Mouse (Mus musculus) midbrain, embryonic 15.5 days (tissue): ENCODE measurements around the gene Gm21190. TPM values are rescaled to one million over a fixed set of nuclear protein-coding genes. Genes with fewer than 3 reads are reported as not detected.
"Not testable (repeated sequence)": the region's sequence is repeated elsewhere in the genome, so short reads cannot be mapped to it uniquely, and the experiment has no call there.

Experiments used
- ATAC-seq: fragments of 200-750 bp; cut with Nextera tagmentation; replicated peaks from 2 replicates; pipeline ENCODE4 v1.8.0; 2017; ENCODE audit warnings: moderate TSS enrichment
- H3K27ac ChIP-seq: fragments of 300-500 bp; sonication (generic); 2 replicates; pipeline ENCODE4 v1.5.1; 2015; ENCODE audit warnings: mild to moderate bottlenecking, inconsistent platforms
- H3K27me3 ChIP-seq: fragments of 300-500 bp; sonication (generic); replicated peaks from 2 replicates; pipeline ENCODE4 v1.6.1; 2015; ENCODE audit warnings: inconsistent platforms
- H3K36me3 ChIP-seq: fragments of 300-500 bp; sonication (generic); replicated peaks from 2 replicates; pipeline ENCODE4 v1.6.1; 2015; ENCODE audit warnings: inconsistent platforms
- H3K4me1 ChIP-seq: fragments of 300-500 bp; sonication (generic); 2 replicates; pipeline ENCODE4 v1.6.1; 2015; ENCODE audit warnings: inconsistent platforms
- H3K4me2 ChIP-seq: fragments of 300-500 bp; sonication (generic); 2 replicates; pipeline ENCODE4 v1.6.1; 2015; ENCODE audit warnings: inconsistent platforms, mild to moderate bottlenecking, moderate library complexity
- H3K4me3 ChIP-seq: fragments of 300-500 bp; sonication (generic); 2 replicates; pipeline ENCODE4 v1.5.1; 2015; ENCODE audit warnings: mild to moderate bottlenecking, inconsistent platforms
- H3K9ac ChIP-seq: fragments of 300-500 bp; sonication (generic); 2 replicates; pipeline ENCODE4 v1.6.1; 2015; ENCODE audit warnings: mild to moderate bottlenecking, inconsistent platforms
- H3K9me3 ChIP-seq: fragments of 300-500 bp; sonication (generic); 2 replicates; pipeline ENCODE4 v1.6.1; 2016; ENCODE audit warnings: inconsistent platforms
- WGBS: fragments of 180-500 bp; shearing (Covaris S2); methylation state at CpG from one replicate; pipeline ENCODE4 v1.1.7; 2015; ENCODE audit warnings: mixed read lengths; 5-methylcytosine and 5-hydroxymethylcytosine counted together
- polyA plus RNA-seq: library from polyadenylated mRNA; unstranded; fragments of >200 nt; fragmentation: Nextera tagmentation; extraction: Ambion mirVana; gene quantifications from 2 replicates; pipeline ENCODE4 v1.2.1, GENCODE M21; 2015

The Gm21190 gene
- polyA plus RNA-seq, 1 experiment from 2014 or later = not detected

GRCm38 (mm10) chr5:15509911-15510310 is 19.1 kb downstream of the Gm21190 start:
- WGBS = 79% methylated on average over 1 of the region's 1 CpGs
- not testable (repeated sequence) for H3K4me3 ChIP-seq, H3K9ac ChIP-seq, H3K4me1 ChIP-seq, H3K27me3 ChIP-seq, H3K27ac ChIP-seq, H3K36me3 ChIP-seq, H3K4me2 ChIP-seq, ATAC-seq
- H3K9me3 ChIP-seq = peaks cover 35% of the 10 kb centered on the region

GRCm38 (mm10) chr5:15508460-15509451 is 20.3 kb downstream of the Gm21190 start:
- 70% methylated on average over 6 of the region's 6 CpGs for WGBS
- H3K4me3 ChIP-seq, ATAC-seq: not testable (repeated sequence)

GRCm38 (mm10) chr5:15507757-15508459 is 21.1 kb downstream of the Gm21190 start:
- H3K9ac ChIP-seq, H3K4me2 ChIP-seq, H3K36me3 ChIP-seq, H3K27ac ChIP-seq, H3K4me3 ChIP-seq, H3K27me3 ChIP-seq, H3K4me1 ChIP-seq: not testable (repeated sequence)
- WGBS = 63% methylated on average over 6 of the region's 6 CpGs
- peak; percentile 62; the same call in 1 of the 2 replicates for ATAC-seq
- H3K9me3 ChIP-seq = peaks cover 33% of the 10 kb centered on the region

More at GRCm38 (mm10) chr5:15508460-15509451, 20.3 kb downstream of the Gm21190 start:
- H3K9ac ChIP-seq, H3K27me3 ChIP-seq, H3K27ac ChIP-seq, H3K4me2 ChIP-seq, H3K4me1 ChIP-seq, H3K36me3 ChIP-seq: not testable (repeated sequence)
- peaks cover 35% of the 10 kb centered on the region for H3K9me3 ChIP-seq

- H3K4me1 ChIP-seq = no peaks in the 10 kb centered on the region
- no peak overlapping the region for H3K4me2 ChIP-seq
- H3K9ac ChIP-seq = no peak overlapping the region
- H3K27ac ChIP-seq = no peak overlapping the region
- H3K27me3 ChIP-seq = no peaks in the 10 kb centered on the region
- no peaks in the 10 kb centered on the region for H3K36me3 ChIP-seq
- ATAC-seq = peak; percentile 50; the same call in 1 of the 2 replicates
- WGBS = 71% methylated on average over 3 of the region's 3 CpGs
- 0 out of 2 replicates have a peak overlapping the region, but pooled peaks have one; percentile 25 for H3K4me3 ChIP-seq
- peaks cover 34% of the 10 kb centered on the region for H3K9me3 ChIP-seq
Measured at GRCm38 (mm10) chr5:15507309-15507619, 21.8 kb downstream of the Gm21190 start.

GRCm38 (mm10) chr5:15506575-15507308 is 22.3 kb downstream of the Gm21190 start:
- Histone ChIP-seq H3K9me3 (peaks cover 31% of the 10 kb centered on the region), H3K27me3 (no peaks in the 10 kb centered on the region), H3K4me2 (peak overlapping the region; percentile 25), H3K4me1 (no peaks in the 10 kb centered on the region), H3K9ac (no peak overlapping the region), H3K27ac (no peak overlapping the region), H3K36me3 (no peaks in the 10 kb centered on the region), H3K4me3 (peak overlapping the region; percentile 25)
- ATAC-seq = peak; percentile 89
- 43% methylated on average over 16 of the region's 16 CpGs for WGBS

GRCm38 (mm10) chr5:15498774-15499400 is 30.1 kb downstream of the Gm21190 start:
- peaks cover 15% of the 10 kb centered on the region for H3K9me3 ChIP-seq
- H3K27me3 ChIP-seq, H3K4me1 ChIP-seq, H3K4me3 ChIP-seq, H3K36me3 ChIP-seq, H3K9ac ChIP-seq, H3K4me2 ChIP-seq, H3K27ac ChIP-seq: not testable (repeated sequence)
- WGBS = 30% methylated on average over 5 of the region's 5 CpGs
- ATAC-seq = peak; percentile 75

- not testable (repeated sequence) for H3K4me2 ChIP-seq, H3K27me3 ChIP-seq, H3K4me1 ChIP-seq, ATAC-seq, H3K9ac ChIP-seq, H3K27ac ChIP-seq, H3K4me3 ChIP-seq, H3K36me3 ChIP-seq
- 80% methylated on average over 3 of the region's 3 CpGs for WGBS
- peaks cover 15% of the 10 kb centered on the region for H3K9me3 ChIP-seq
Measured at GRCm38 (mm10) chr5:15498350-15498749, 30.7 kb downstream of the Gm21190 start.

GRCm38 (mm10) chr5:15490934-15491333 is 38.1 kb downstream of the Gm21190 start:
- 58% methylated on average over 2 of the region's 2 CpGs for WGBS
- H3K9ac ChIP-seq, H3K4me3 ChIP-seq, H3K27ac ChIP-seq, H3K4me2 ChIP-seq, H3K4me1 ChIP-seq, H3K36me3 ChIP-seq, ATAC-seq, H3K27me3 ChIP-seq: not testable (repeated sequence)
- H3K9me3 ChIP-seq = peaks cover 15% of the 10 kb centered on the region

- H3K27me3 ChIP-seq = no peaks in the 10 kb centered on the region
- H3K4me1 ChIP-seq = no peaks in the 10 kb centered on the region
- H3K36me3 ChIP-seq = no peaks in the 10 kb centered on the region
- no peak overlapping the region for H3K9ac ChIP-seq
- 85% methylated on average over 5 of the region's 5 CpGs for WGBS
- H3K4me3 ChIP-seq = no peak overlapping the region
- peaks cover 25% of the 10 kb centered on the region for H3K9me3 ChIP-seq
- H3K27ac ChIP-seq = no peak overlapping the region
- no peak overlapping the region for H3K4me2 ChIP-seq
- ATAC-seq = no peak
Measured at GRCm38 (mm10) chr5:15488743-15489142, 40.3 kb downstream of the Gm21190 start.

- H3K9ac ChIP-seq, H3K27me3 ChIP-seq, H3K4me2 ChIP-seq, H3K4me1 ChIP-seq, H3K27ac ChIP-seq, H3K4me3 ChIP-seq, ATAC-seq, H3K36me3 ChIP-seq: not testable (repeated sequence)
- WGBS = 23% methylated on average over 2 of the region's 2 CpGs
- H3K9me3 ChIP-seq = peaks cover 31% of the 10 kb centered on the region
Measured at GRCm38 (mm10) chr5:15484616-15485015, 44.4 kb downstream of the Gm21190 start.

- WGBS = 56% methylated on average over 4 of the region's 4 CpGs
- ATAC-seq, H3K27ac ChIP-seq, H3K36me3 ChIP-seq, H3K4me3 ChIP-seq, H3K4me1 ChIP-seq, H3K4me2 ChIP-seq, H3K27me3 ChIP-seq, H3K9ac ChIP-seq: not testable (repeated sequence)
- peaks cover 28% of the 10 kb centered on the region for H3K9me3 ChIP-seq
Measured at GRCm38 (mm10) chr5:15483576-15483975, 45.4 kb downstream of the Gm21190 start.

GRCm38 (mm10) chr5:15482815-15483214 is 46.2 kb downstream of the Gm21190 start:
- not testable (repeated sequence) for H3K36me3 ChIP-seq, ATAC-seq, H3K27ac ChIP-seq, H3K9ac ChIP-seq, H3K4me1 ChIP-seq, H3K4me3 ChIP-seq, H3K4me2 ChIP-seq, H3K27me3 ChIP-seq
- 66% methylated on average over 2 of the region's 2 CpGs for WGBS
- H3K9me3 ChIP-seq = peaks cover 31% of the 10 kb centered on the region
